Mouse (Mus musculus): Measurements from ENCODE around the gene Aurkb. TPM values are rescaled to one million over a fixed set of nuclear protein-coding genes. Genes with fewer than 3 reads are reported as not detected.

Aurkb gene
- polyA plus RNA-seq, 2 experiments: 109 to 124 TPM

- H3K27ac ChIP-seq (replicated peaks; ENCODE audit: low read depth, low read length): no peak overlapping the region
- H3K36me3 ChIP-seq (ENCODE audit: control insufficient read depth, insufficient read depth, low read length): peaks cover 77% of the 10 kb centered on the region
- no peak for ATAC-seq (ENCODE audit: low FRiP score, low read depth)
- H3K4me3 ChIP-seq (replicated peaks; ENCODE audit: low read length): no peak overlapping the region
- no peak overlapping the region for H3K4me2 ChIP-seq (replicated peaks; ENCODE audit: low read depth, low read length, severe bottlenecking)
- no peaks in the 10 kb centered on the region for H3K27me3 ChIP-seq (ENCODE audit: control insufficient read depth, insufficient read depth, low read length)
- no peak for TF ChIP-seq POLR2A (IDR thresholded peaks at IDR 0.05; ENCODE audit: borderline replicate concordance, extremely low read depth, insufficient read depth, insufficient read length)
- H3K4me1 ChIP-seq (ENCODE audit: control insufficient read depth, insufficient read depth, low read length): peaks cover 14% of the 10 kb centered on the region
- no peak for DNase-seq (ENCODE audit: low spot score)
- H3K9ac ChIP-seq (ENCODE audit: low read depth, low read length, severe bottlenecking): no peak overlapping the region
- no peaks in the 10 kb centered on the region for H3K9me3 ChIP-seq (ENCODE audit: control insufficient read depth, low read length)
- WGBS: 70% methylated on average over 9 of the region's 9 CpGs
Observed at GRCm38 (mm10) chr11:69033552-69033951, 11.9 kb upstream of the Aurkb start.

DNA sequence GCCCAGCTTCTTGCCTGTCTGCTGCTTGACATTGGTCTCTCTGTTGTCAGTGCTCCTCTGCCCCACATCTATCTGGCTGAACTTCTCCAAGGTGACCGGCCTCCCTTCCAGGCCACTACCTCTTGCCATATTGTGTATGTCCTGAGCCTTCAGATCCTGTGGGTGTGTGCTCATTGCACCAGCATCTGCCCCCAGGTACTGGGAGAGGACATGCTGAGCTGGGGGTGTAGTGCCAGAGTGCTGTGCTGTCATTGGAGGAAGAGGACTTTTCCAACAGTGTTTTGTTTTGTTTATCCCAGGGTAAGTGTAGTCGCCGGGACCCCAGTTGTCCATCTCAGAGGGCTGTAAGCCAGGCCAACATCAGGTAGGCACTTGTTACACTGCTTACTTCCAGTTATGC is 10.9 kb upstream of the Aurkb start:
- no peaks in the 10 kb centered on the region for H3K27me3 ChIP-seq (ENCODE audit: control insufficient read depth, insufficient read depth, low read length)
- H3K36me3 ChIP-seq (ENCODE audit: control insufficient read depth, insufficient read depth, low read length): peaks cover 66% of the 10 kb centered on the region
- H3K9me3 ChIP-seq (ENCODE audit: control insufficient read depth, low read length): no peaks in the 10 kb centered on the region
- ATAC-seq (ENCODE audit: low FRiP score, low read depth) (no peak), DNase-seq (ENCODE audit: low spot score) (no peak)
- WGBS: 90% methylated on average over 3 of the region's 3 CpGs
- H3K4me1 ChIP-seq (ENCODE audit: control insufficient read depth, insufficient read depth, low read length): peaks cover 23% of the 10 kb centered on the region
- H3K4me3 ChIP-seq (replicated peaks; ENCODE audit: low read length): no peak overlapping the region
- no peak overlapping the region for H3K4me2 ChIP-seq (replicated peaks; ENCODE audit: low read depth, low read length, severe bottlenecking)
- TF ChIP-seq POLR2A (IDR thresholded peaks at IDR 0.05; ENCODE audit: borderline replicate concordance, extremely low read depth, insufficient read depth, insufficient read length): no peak
- H3K27ac ChIP-seq (replicated peaks; ENCODE audit: low read depth, low read length): no peak overlapping the region
- no peak overlapping the region for H3K9ac ChIP-seq (ENCODE audit: low read depth, low read length, severe bottlenecking)

GRCm38 (mm10) chr11:69035411-69035810 is 10.0 kb upstream of the Aurkb start:
- WGBS: 86% methylated on average over 9 of the region's 9 CpGs
- DNase-seq (ENCODE audit: low spot score): no peak
- H3K9ac ChIP-seq (ENCODE audit: low read depth, low read length, severe bottlenecking): no peak overlapping the region
- H3K27me3 ChIP-seq (ENCODE audit: control insufficient read depth, insufficient read depth, low read length): no peaks in the 10 kb centered on the region
- peak overlapping the region; percentile 44 for H3K27ac ChIP-seq (replicated peaks; ENCODE audit: low read depth, low read length)
- TF ChIP-seq POLR2A (IDR thresholded peaks at IDR 0.05; ENCODE audit: borderline replicate concordance, extremely low read depth, insufficient read depth, insufficient read length): no peak
- no peak for ATAC-seq (ENCODE audit: low FRiP score, low read depth)
- H3K4me1 ChIP-seq (ENCODE audit: control insufficient read depth, insufficient read depth, low read length): peaks cover 23% of the 10 kb centered on the region
- 0 out of 2 replicates have a peak overlapping the region, but pooled peaks have one; percentile 64 for H3K4me3 ChIP-seq (replicated peaks; ENCODE audit: low read length)
- peaks cover 58% of the 10 kb centered on the region for H3K36me3 ChIP-seq (ENCODE audit: control insufficient read depth, insufficient read depth, low read length)
- H3K4me2 ChIP-seq (replicated peaks; ENCODE audit: low read depth, low read length, severe bottlenecking): no peak overlapping the region; the same call in 1 of the 2 replicates
- H3K9me3 ChIP-seq (ENCODE audit: control insufficient read depth, low read length): no peaks in the 10 kb centered on the region

- H3K9me3 ChIP-seq (ENCODE audit: control insufficient read depth, low read length): no peaks in the 10 kb centered on the region
- 11% methylated on average over 8 of the region's 8 CpGs for WGBS
- no peak overlapping the region; the same call in none of the 2 replicates for H3K4me2 ChIP-seq (replicated peaks; ENCODE audit: low read depth, low read length, severe bottlenecking)
- no peak for ATAC-seq (ENCODE audit: low FRiP score, low read depth)
- peaks cover 54% of the 10 kb centered on the region for H3K36me3 ChIP-seq (ENCODE audit: control insufficient read depth, insufficient read depth, low read length)
- peak overlapping the region; percentile 64; the same call in 1 of the 2 replicates for H3K4me3 ChIP-seq (replicated peaks; ENCODE audit: low read length)
- no peaks in the 10 kb centered on the region for H3K27me3 ChIP-seq (ENCODE audit: control insufficient read depth, insufficient read depth, low read length)
- TF ChIP-seq POLR2A (IDR thresholded peaks at IDR 0.05; ENCODE audit: borderline replicate concordance, extremely low read depth, insufficient read depth, insufficient read length): no peak
- peaks cover 23% of the 10 kb centered on the region for H3K4me1 ChIP-seq (ENCODE audit: control insufficient read depth, insufficient read depth, low read length)
- H3K27ac ChIP-seq (replicated peaks; ENCODE audit: low read depth, low read length): peak overlapping the region; percentile 44
- H3K9ac ChIP-seq (ENCODE audit: low read depth, low read length, severe bottlenecking): no peak overlapping the region
- peak; percentile 81 for DNase-seq (ENCODE audit: low spot score)
Observed at GRCm38 (mm10) chr11:69035849-69036248, 9.6 kb upstream of the Aurkb start.

DNA sequence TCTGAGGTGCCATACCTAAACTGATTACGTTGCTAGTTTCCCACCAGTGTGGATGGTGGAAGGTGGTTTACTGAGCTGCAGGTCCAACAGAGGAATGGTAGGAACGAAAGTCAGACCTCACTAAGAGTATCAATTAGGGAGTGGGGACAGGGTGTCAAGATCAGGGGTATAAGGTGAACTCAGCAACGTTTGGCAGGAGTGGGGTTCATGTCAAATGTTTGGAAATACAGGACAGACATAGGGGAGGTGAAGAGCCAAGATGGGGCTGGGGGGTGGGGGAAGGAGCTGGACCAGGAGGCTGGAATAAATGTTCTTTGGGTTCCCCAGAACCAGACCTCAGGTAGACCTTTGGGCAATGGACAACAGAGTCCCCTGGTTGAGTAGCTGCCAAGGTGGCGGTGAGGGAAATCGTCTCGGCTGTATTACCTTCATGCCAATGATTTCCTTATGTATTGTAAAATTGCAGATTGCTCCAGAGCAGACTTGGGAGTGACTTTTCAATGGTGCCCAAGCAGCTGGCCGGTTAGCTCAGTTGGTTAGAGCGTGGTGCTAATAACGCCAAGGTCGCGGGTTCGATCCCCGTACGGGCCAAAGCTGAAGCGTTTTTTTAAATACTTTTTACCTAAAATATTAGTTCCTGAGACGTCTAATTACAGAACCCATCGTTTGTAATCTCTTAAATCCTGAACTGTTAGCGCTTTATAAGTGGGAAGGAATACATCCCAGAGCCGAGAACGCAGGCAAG is 8.8 kb upstream of the Aurkb start:
- DNase-seq (ENCODE audit: low spot score): peak; percentile 91
- Histone ChIP-seq H3K9ac (ENCODE audit: low read depth, low read length, severe bottlenecking) (peak overlapping the region; percentile 74), H3K27me3 (ENCODE audit: control insufficient read depth, insufficient read depth, low read length) (no peaks in the 10 kb centered on the region), H3K4me2 (replicated peaks; ENCODE audit: low read depth, low read length, severe bottlenecking) (peak overlapping the region; percentile 50), H3K4me3 (replicated peaks; ENCODE audit: low read length) (peak overlapping the region; percentile 64), H3K4me1 (ENCODE audit: control insufficient read depth, insufficient read depth, low read length) (peaks cover 23% of the 10 kb centered on the region), H3K27ac (replicated peaks; ENCODE audit: low read depth, low read length) (peak overlapping the region; percentile 81), H3K36me3 (ENCODE audit: control insufficient read depth, insufficient read depth, low read length) (peaks cover 46% of the 10 kb centered on the region), H3K9me3 (ENCODE audit: control insufficient read depth, low read length) (no peaks in the 10 kb centered on the region)
- no peak for TF ChIP-seq POLR2A (IDR thresholded peaks at IDR 0.05; ENCODE audit: borderline replicate concordance, extremely low read depth, insufficient read depth, insufficient read length)
- WGBS: 8% methylated on average over 20 of the region's 20 CpGs
- ATAC-seq (ENCODE audit: low FRiP score, low read depth): no peak
